Mouse (Mus musculus) testis, postnatal 14 days (tissue): ENCODE measurements around the gene Gstm2.
"Not testable (repeated sequence)": the region's sequence is repeated elsewhere in the genome, so short reads cannot be mapped to it uniquely, and the experiment has no call there.

Source experiments
- DNase-seq: peaks from one replicate; pipeline ENCODE4 v3.0.0; 2021; ENCODE audit warnings: low spot score

Gene Gstm2

GRCm38 (mm10) chr3:107996576-107996975 is 10.3 kb upstream of the Gstm2 start:
- no peak for DNase-seq

DNA sequence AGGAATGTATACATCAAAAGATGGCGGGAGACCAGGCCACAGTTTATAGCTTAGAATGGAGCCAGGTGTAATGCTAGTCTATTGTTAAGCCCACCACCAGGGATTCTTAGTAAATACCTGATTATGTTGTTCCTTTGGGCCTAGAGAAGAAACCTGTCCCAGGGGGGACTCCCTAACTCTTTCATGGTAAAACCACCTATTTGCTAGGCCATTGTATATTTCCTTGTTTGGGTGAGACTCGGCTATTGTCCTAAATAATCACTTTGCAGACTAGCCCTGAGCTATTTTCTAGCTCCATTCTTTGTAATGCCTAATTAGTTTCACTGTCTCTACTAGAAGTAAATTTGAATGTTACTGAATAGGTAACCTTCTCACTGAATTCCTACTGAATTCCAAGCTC is 9.7 kb upstream of the Gstm2 start:
- not testable (repeated sequence) for DNase-seq

DNA sequence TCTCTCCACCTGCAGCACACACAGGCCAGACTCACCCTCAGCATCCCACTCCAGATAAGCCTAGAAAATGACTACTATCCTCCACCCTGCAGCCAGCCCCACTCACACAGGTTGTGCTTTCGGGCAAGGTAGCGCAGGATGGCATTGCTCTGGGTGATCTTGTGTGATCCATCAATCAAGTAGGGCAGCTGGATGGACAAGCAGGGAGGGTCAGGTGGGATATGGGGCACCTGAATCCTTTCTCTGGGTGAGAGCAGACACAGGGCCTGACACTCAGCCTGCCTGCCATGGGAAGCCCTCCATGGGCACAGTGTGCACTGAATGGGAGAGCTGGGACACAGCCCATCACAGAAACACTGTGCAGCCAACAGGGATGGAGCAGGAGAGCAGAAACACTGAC is 1.1 kb downstream of the Gstm2 start:
- not testable (repeated sequence) for DNase-seq

DNA sequence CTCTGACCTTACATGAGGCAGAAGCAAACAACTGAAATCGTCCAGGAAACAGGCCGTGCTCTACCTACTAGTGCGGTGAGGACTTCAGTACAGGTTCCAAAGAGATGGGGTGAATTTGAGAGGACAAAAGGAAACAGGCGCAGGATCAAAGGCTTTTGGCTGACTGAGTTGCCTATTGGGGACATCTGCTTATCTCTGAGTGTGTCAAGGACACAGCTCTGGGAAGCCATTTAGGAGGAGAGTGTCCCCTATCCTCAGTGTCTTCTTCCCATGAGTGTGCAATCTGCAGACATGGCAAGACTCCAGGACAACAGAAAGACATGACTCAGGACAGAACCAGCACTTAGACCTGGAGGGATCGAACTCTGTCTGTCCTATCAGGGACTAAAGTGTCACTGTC is 1.8 kb downstream of the Gstm2 start:
- DNase-seq = no peak

DNA sequence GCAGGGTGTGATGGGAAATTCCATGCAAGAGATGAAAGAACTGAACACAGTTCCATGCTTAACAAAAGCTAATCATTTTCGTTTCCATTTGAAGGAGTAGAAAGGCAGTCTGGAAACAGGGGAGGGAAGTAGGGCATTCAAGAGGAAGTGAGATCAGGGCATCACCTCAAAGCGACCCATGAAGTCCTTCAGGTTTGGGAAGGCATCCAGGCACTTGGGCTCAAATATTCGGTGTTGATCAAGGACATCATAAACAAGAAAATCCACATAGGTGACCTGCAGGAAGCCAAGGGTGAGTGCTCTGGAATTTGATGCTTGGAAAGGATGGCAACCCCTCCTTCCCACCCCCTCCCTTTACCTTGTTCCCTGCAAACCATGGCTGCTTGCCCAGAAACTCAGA is 2.5 kb downstream of the Gstm2 start:
- DNase-seq = no peak

- DNase-seq = peak; percentile 86
These were observed 3.5 kb downstream of the Gstm2 start for GRCm38 (mm10) chr3:107982726-107983125.

DNA sequence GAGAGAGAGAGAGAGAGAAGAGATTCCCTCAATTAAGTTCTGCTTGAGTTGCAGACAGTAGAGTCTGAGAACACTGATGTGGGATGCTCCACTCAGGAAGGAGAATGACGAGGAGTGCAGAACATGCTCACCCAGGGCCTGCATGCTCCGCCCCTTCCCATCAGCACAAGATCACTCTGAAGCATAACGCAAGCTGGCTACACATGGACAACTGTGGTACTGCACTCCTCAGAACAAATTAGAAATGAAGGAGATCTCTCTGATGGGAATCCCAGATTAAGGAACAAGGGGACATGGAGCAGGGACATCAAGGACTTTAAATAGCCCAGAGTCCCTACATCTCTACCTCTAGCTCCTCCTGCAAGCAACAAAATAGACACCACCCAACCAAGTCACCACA is 5.0 kb downstream of the Gstm2 start:
- no peak for DNase-seq

DNA sequence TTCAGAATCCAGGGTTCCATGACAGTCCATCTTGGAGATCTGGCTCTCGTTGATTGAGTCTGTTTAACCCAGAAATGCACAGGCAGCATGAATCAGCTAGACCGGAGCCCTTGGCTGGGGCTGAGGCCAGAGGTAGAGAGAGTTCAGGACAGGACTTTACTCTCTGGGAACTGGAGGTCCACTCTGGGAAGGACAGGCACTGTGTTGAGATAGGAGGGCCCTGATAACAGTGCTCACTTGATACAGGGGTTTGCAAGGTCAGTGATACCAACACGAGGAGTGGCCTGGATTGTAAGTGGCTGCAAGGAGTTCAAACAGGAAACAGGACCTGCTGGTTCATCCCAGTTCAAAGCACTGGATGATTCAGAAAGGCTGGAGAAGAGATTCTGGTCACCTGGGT is 8.6 kb downstream of the Gstm2 start:
- DNase-seq = no peak

- DNase-seq = no peak
These were observed 12.0 kb downstream of the Gstm2 start for GRCm38 (mm10) chr3:107974237-107974636.

DNA sequence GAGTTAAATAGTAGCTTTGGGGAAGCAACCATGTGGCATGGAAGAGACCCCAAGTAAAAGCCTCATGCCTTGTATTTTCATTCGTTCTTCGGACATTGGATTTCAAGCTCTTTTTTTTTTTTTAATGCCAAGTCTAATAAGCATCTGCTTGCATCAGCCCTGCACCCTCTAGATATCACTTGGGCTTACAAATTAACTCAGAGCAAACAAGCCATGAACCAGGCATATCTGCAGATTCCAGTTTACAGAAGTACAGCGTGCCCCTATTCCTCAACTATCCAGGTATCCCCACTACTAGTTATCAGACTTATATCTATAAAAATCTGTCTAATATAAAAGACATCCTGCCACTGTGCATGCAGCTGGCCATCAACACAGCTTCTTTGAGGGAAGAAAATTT is 14.2 kb downstream of the Gstm2 start:
- DNase-seq = no peak

DNA sequence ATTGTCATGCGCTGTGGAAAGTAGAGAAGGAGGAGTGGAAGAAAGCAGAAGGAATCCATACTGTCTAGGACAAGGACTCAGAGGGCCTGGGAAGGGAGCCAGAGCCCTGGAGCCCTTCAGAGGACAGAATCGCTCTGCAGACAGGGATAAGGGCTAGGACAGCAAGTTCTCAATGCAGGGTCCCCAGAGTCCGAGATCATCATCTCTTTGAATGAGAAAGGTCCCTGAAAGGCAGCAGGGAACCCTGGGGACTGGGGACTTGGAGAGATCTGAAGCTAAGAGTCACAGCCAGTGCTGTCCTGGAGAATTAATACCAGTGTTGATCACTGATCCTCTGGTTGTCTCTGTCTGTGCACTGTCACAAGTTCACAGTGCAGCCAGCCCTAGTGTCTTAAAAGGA is 15.2 kb downstream of the Gstm2 start:
- not testable (repeated sequence) for DNase-seq

DNA sequence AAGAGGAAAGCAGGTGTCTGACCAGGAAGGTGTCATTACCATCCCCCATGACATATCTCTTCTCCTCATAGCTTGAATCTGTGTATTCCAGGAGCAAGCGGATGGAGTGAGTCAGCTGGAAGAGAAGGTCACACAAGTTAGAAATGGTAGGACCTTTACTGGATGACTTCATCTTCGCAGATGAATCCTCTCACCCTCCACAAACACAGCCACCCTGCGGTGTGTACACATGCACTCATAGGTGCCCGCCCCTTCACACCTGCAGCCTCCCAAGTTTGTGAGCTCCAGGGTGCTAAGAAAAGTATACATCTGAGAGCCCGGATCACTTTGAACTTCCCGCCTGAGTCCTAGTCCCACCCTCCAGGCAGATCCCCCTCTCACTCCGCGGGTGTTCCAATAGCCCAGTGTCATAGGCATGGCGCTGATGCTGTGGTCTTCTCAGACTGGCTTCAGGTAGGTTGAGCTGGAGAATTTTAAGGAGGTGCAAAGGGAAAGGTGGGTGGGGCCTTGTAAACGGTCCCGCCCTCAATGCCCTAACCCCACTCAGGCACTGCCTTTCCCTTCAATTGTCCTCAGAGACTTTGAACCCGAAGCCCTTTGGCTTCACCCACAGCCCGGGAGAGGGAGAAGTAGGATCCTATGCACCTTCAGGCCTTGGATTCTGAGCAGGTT is 17.4 kb downstream of the Gstm2 start, which contains the start of gene Gstm3:
Gene Gstm3, minus strand, starts transcription at position 560 of the 672 bp plus-strand sequence.
- DNase-seq = no peak

DNA sequence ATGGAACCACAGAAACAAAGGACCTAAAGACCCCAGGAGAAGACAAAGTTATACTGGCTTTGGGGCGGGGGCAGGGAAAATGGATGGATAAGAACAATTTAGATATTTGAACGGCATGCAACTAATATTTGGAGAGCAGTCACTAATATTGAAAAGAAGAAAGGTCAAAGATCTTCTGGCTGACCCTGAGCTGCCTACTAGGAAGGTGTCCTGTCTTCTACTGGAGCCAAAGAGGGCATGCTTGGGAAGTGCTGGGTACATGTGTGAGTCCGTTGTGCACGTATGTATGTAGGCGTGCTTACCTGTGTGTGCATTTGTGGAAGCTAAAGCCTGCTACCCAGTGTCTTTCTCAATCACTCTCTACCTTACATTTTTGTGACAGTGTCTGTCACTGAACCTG is 19.6 kb downstream of the Gstm2 start:
- no peak for DNase-seq

- no peak for DNase-seq
These were observed 20.7 kb downstream of the Gstm2 start for GRCm38 (mm10) chr3:107965592-107965991.

DNA sequence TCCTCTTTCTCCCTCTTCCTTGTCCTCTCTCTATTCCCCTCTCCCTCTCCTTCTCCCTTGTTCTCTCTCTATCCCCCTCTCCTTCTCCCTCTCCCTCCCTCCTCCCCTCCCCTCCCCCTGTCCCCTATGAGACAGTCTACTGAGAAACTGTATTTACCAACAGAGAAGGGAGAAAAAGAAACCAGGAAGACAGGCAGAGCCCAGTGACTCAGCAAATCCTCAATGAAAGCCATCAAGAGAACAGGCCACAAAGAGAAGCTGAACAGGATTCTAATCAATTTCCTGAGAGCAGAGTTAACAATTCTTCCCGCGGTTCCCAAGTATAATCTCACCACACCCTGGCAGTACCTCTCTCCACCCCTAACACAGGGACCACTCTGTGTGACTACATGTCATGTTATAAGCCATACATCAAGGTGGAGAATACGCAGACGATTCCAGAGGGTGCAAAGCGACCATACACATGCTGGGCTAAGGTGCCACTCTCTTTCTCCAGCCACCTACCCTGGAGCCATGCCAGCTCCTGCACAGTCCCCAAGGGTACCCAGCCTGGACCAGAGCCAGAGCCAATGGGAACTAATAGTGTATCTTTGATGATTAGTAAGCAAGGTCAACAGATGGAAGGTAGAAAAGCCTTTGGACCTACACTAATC is 21.5 kb downstream of the Gstm2 start:
- no peak for DNase-seq

GRCm38 (mm10) chr3:107964026-107964425 is 22.2 kb downstream of the Gstm2 start:
- DNase-seq = no peak

DNA sequence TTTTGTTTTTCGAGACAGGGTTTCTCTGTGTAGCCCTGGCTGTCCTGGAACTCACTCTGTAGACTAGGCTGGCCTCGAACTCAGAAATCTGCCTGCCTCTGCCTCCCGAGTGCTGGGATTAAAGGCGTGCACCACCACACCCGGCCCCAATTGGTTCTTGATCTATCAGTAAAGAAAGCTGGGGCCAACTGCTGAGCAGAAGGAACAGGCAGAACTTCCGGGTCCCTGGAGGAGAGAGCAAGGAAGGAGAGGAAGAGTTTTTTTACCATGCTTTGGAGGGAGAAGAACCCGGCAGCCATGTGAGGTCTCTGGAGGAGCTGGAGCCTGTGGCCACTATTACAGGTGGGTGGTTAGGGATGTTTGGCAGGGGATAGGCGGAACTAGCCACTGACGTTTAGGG is 31.0 kb downstream of the Gstm2 start:
- DNase-seq = not testable (repeated sequence)

GRCm38 (mm10) chr3:107953906-107954305 is 32.3 kb downstream of the Gstm2 start:
- DNase-seq = no peak

DNA sequence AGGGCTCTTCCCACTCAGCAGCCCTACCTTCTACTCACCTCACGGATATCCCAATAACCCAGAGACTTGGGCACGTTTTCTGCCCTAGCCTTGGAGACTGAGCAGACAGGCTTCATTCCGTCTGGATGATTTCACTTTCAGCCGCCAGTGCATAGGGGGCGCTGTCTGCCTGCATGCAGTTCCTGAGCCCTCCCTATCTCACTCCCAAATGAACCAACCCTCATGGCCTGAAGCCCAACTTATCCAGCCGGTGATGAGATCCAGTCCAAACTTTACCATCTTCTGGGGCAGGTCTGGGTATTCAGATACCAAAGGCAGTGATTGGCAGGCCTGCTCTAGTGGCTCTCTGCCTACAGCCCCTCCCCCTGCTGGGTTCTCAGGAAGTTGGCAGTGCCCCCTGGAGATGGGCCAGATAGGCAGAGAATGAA is 32.9 kb downstream of the Gstm2 start:
- DNase-seq = peak; percentile 77

DNA sequence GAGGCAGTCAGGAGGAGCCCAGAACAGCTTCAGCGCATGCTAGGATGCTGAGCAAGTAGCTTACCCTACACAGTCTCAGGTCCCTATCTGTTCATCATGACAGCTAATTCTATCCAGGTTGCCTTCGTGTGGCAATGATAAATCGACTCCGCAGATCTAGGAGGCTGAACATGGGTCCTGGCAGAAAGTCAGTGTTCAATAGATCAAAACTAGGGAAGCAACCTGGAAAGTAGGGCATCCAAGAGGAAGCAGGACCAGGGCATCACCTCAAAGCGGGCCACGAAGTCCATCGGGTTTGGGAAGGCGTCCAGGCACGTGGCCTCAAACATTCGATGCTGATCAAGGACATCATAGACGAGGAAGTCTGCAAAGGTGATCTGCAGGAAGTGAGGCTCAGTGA is 35.7 kb downstream of the Gstm2 start:
- DNase-seq = no peak

DNA sequence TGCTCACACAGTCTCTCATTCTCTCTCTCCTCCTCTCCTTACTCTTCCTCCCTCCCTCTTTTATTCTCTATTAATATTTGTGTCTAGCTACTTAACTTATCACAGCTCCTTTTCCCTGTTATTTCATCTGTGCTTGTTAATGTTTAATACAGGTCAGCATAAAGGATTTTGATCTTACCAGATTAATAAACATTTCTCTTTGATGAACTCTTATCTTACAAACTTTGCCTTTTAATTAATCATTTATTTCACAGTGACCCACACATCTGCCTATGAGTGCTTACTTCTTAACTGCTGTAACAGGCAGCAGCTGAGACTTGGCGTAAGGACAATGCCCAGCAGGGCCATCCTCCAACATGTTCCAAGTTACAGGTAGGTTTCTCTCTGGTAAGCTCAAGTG is 36.8 kb downstream of the Gstm2 start:
- not testable (repeated sequence) for DNase-seq

DNA sequence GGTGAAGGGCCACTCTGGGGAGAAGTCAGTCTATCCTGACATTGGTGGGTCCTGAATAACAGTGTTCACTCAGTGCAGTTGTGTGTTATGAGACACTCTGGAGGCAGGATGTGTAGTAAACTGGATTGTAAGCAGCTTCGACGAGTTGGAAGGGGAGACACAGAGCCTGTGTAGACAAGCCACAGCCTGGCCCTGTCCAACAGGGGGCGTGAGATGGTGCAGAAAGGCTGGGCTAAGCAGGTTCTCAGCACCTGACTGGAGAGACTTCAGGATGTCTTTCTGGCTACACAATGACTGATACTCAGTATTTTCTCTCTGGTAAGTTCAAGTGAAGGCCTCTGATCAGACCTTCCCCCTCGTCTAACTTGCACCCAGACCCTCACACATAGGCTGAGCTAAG is 40.5 kb downstream of the Gstm2 start:
- DNase-seq = no peak

DNA sequence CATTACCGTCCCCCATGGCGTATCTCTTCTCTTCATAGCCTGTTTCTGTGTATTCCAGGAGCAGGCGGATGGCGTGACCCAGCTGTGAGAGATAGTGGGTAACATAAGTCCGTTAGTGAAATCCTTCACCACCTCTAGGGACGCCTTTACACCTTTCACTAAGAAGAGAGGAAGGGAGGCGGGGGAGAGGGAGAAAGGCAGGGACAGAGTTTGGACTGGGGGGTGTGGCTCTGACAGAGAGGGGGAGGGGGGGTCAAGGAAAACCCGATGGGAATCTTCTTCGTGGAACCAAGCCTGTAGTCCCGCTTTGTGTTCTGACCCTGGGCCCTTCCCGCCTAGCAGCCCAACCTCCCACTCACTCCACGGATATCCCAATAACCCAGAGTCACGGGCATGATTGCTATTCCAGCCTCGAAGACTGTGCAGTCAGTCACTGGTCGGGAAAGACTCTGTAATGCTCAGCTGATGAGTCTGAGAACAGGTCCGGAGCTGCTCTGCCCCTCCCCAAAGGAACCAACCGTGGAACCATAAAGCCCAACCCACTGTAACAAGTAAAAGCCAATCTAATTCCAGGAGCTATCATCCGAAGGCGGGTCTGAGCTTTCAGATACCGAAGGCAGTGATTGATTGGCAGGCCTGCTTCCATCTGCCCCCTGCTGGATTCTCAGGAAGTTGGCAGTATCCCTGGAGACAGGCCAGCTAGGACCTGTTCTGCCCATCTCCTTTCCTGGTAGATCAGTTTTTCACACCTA is 42.8 kb downstream of the Gstm2 start, which contains the start of gene Gstm6:
Gene Gstm6, minus strand, starts transcription at position 511 of the 752 bp plus-strand sequence.
- peak; percentile 77 for DNase-seq
